Mouse (Mus musculus): ENCODE measurements around the gene Cd274.

Gene Cd274

DNA sequence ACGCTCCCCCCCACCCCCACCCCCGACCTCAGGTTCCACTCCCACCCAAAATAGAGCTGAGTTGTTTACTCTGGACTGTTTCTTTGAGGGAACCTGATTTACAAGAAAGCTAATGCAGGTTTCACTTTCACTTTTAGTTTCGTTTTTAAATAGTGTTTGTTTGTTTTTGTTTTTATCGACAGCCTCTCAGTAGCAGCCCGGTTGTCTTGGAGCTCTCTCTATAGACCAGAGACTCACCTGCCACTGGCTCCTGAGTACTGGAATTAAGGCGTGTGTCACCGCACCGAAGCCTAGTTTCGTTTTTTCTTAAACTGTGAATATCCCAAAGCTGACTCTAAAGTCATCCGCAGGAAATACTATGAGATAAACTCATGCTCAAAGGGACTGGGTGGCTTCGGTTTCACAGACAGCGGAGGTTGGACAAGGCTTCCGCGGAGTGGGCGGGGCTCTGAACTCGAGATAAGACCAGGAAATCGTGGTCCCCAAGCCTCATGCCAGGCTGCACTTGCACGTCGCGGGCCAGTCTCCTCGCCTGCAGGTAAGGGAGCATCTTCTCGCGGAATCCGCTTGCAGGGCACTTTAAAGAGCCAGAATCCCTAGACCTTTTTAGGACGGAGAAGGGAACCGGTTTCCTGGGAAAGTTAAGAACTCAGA is at the start of gene Cd274, which contains the start of gene Plgrkt:
Gene Cd274, plus strand, starts transcription at position 487 of the 654 bp plus-strand sequence.
Gene Plgrkt, minus strand, starts transcription at position 422 of the 654 bp plus-strand sequence.
- DNase-seq (ENCODE audit: extremely low spot score, low read depth, low spot score): no peak

DNA sequence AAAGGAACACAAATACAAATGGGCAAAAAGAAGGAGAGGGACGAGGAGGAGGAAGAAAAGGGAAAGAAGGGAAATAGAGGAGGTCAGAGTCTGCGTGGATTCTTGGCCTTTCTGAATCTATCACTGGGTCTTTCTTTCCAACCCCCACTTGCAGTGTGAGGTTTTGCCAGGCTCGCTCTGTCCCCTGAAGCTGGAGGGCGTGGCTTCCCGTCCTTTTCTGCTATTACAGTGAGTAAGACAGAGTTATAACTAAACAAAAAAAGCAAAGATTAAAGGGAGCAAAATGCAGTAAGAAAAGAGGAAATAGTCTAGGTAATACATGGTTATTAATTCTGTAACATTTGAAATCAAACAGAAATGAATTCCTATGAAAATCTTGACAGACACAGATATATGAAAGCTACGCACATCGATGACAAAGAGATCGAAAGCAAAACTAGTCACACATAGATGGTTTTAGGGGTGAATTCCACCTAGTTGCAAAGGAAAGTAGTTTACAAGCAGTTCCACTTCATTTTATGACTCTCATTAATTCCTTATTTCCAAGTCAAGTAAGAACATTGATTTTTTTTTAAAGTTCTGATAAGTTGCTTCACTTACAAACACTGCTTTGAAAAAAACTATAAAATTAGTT is 43.7 kb upstream of the Cd274 start:
- DNase-seq (ENCODE audit: extremely low spot score, low read depth, low spot score): no peak

- DNase-seq (ENCODE audit: extremely low spot score, low read depth, low spot score): peak; percentile 50
Observed at GRCm38 (mm10) chr19:29325053-29325851, 42.0 kb upstream of the Cd274 start, which contains the start of gene Insl6. Insl6 (minus strand) TSS chr19:29325356.

- DNase-seq (ENCODE audit: extremely low spot score, low read depth, low spot score): no peak
Observed at GRCm38 (mm10) chr19:29325852-29326180, 41.4 kb upstream of the Cd274 start.

DNA sequence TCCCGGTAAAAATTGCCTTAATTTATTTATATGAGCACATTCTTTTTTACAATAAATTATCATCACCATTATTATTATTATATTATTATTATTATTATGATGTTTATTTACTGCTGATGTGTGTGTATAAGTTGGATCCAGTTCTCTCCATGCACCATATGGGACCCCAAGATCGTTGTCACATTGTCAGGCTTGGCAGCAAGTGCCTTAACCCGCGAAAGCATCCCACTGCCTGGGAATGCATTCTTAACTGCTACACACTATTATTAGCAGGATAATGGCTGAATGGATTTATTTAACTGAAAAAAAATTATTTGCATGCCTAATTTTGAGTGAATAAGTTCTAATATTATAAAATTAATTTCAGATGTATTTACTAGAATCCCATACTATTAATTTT is 40.9 kb upstream of the Cd274 start:
- no peak for DNase-seq (ENCODE audit: extremely low spot score, low read depth, low spot score)

DNA sequence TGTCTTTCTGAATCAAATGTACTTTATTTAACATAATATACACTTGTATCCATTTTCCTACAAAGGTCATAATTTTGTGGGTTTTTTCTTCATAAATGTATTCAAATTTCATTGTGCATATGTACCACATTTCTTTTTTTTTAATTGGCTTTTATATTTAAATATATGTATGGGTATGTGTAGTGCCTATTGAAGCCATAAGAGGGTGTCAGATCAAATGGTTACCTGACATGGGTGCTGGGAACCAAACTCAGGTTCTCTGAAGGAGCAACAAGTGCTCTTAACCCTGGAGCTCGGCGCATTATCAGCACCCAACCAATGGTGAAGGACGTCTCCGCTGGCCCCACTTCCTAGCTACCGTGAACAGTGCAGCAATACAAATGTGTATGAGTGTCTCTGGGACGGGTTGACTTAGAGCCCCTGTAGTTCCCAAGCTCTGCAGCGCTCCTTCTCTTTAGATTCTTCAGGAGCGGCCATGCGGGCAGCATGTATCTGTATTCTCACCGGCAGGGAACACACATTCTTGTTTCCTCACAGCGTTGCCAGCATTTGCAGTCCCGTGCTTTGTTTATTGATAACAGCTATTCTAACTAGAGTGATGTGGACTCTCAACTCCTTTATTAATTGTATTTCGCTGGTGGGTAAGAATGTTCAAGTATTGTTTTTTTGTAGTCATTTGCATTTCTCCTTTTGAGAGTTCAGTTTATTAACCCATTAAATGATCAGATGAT is 40.3 kb upstream of the Cd274 start:
- no peak for DNase-seq (ENCODE audit: extremely low spot score, low read depth, low spot score)

DNA sequence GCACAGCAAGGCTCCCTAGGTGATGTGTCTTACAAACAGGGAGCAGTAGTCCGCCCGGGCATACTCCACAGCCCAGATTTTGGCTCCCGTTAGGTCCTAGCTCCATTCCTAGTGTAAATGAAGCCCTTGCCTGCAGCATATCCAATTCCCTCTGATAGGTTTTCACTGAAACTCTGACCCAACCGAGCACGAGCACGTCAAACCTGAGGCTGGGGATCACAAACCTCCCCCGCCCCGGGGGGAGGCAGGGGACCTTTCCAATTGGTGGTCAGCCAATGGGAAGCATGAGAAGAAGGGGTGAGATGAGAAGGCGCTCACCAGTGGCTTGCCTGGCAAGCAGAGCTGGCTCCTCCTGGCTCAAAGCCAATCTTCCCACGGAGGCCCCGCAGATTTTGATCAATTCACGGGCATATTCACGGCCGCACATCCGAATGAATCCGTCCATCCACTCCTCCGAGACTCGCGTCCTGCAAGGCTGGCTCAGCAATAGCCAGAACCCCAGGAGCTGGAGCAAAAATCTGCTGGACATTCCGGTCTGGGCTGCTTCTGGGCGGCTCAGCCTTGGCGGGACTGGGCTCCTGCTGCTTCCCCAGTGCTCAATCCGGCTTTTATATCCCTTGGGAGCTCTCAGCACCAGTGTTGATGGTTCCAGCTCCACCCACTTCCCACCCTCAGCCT is 33.0 kb upstream of the Cd274 start, which contains the start of gene Rln1:
Gene Rln1, minus strand, starts transcription at position 603 of the 678 bp plus-strand sequence.
- DNase-seq (ENCODE audit: extremely low spot score, low read depth, low spot score): no peak

DNA sequence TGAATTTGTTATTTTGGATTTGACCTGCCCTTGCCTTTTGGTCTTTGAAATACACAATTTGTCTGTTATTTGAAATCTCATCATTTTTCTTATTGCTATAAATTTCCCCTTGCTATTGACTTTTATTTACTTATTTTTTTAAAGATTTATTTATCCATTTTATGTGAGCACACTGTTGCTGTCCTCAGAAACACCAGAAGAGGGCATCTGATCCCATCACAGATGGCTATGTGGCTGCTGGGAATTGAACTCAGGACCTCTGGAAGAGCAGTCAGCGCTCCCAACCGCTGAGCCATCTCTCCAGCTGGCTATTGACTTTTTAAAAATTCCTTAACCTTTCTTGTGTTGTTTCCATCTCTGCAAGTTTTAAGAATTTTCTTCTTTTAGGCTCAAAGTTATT is 30.6 kb upstream of the Cd274 start:
- DNase-seq (ENCODE audit: extremely low spot score, low read depth, low spot score): no peak

GRCm38 (mm10) chr19:29341029-29341428 is 26.2 kb upstream of the Cd274 start:
- DNase-seq (ENCODE audit: extremely low spot score, low read depth, low spot score): no peak

GRCm38 (mm10) chr19:29342281-29342680 is 25.0 kb upstream of the Cd274 start:
- DNase-seq (ENCODE audit: extremely low spot score, low read depth, low spot score): no peak

DNA sequence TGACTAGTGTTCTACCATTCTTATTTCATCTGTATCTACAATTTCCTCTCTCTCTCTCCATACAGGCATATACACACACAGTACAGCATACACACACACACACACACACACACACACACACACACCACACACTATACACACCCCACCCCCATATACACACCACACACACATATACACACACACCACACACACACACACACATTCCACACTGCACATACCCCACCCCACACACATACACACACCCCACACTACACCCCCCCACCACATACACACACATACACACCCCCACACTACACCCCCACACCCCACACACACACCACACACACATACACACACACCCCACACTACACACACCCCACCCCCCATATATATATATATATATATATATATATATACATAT is 22.4 kb upstream of the Cd274 start:
- DNase-seq (ENCODE audit: extremely low spot score, low read depth, low spot score): no peak

- no peak for DNase-seq (ENCODE audit: extremely low spot score, low read depth, low spot score)
Observed at GRCm38 (mm10) chr19:29345636-29346035, 21.6 kb upstream of the Cd274 start.

DNA sequence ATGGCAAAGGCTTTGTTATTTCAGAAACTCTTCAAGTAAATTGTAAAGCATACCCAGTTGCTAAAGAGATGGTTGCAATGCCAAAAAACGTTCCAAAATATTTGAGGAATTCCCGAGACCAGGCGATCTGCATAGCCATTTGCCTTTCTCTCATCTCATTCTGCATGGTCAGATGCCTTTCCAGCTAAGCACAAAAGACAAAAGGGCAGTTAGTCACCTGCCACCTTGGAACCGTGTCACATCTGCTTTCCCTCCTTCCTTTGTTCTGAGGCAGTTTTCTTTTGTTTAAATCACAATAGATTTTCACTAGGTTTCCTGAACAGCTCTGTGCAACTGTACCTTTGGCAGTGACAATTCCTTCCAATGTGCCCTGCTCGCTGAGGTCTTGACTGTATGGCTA is 16.3 kb upstream of the Cd274 start:
- no peak for DNase-seq (ENCODE audit: extremely low spot score, low read depth, low spot score)

- DNase-seq (ENCODE audit: extremely low spot score, low read depth, low spot score): no peak
Observed at GRCm38 (mm10) chr19:29354895-29355877, 12.1 kb upstream of the Cd274 start.

DNA sequence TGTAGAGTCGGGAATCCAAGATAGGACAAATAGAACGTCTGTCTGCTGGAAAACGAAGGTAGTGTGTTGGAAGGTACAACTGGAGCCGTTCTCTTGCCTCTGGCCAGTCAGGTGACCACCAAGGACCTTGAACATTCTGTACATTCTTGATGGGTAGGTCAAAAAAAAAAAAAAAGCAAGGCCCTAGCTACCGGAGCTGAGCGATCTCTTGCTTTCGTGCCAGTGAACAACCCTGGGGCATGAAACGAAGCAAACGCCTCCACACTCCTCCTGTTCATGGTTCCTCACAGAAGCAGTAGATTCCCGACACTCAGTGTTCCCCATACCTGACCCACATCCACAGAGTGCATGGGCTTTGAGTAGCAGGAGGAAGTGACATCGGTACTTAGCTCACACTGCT is 11.0 kb upstream of the Cd274 start:
- DNase-seq (ENCODE audit: extremely low spot score, low read depth, low spot score): no peak

GRCm38 (mm10) chr19:29360251-29360650 is 7.0 kb upstream of the Cd274 start:
- no peak for DNase-seq (ENCODE audit: extremely low spot score, low read depth, low spot score)

DNA sequence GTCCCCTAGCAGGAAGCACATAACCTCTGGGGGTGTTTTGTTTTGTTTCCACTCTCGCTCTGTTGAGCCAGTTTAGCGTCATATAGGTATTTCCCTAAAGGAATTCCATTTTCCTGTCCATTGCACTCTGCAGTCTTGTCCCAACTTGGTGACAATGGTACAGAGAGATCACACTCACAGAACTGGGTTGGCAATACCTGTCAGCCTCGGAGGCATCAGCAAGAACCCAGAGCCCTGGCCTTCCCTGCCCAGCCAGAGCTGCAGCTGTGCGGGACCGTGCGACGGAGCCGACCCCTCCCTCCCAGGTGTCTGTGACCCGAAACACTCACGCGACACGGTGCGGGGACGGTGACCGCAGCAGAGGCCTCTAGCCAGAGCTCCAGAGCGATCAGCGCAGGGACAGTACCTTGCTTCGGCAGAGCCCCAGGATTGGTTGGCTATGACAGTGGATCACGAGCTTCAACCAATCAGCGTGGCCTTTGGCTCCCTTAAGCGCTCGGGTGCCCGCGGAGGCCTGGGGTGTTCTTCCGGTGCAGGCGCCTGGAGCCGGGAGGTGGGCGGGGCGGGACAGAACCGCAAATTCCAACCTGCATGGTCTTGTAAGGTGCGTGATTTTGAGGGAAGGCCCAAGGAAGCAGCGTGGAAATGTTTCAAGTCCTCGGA is 5.7 kb upstream of the Cd274 start:
- DNase-seq (ENCODE audit: extremely low spot score, low read depth, low spot score): no peak

DNA sequence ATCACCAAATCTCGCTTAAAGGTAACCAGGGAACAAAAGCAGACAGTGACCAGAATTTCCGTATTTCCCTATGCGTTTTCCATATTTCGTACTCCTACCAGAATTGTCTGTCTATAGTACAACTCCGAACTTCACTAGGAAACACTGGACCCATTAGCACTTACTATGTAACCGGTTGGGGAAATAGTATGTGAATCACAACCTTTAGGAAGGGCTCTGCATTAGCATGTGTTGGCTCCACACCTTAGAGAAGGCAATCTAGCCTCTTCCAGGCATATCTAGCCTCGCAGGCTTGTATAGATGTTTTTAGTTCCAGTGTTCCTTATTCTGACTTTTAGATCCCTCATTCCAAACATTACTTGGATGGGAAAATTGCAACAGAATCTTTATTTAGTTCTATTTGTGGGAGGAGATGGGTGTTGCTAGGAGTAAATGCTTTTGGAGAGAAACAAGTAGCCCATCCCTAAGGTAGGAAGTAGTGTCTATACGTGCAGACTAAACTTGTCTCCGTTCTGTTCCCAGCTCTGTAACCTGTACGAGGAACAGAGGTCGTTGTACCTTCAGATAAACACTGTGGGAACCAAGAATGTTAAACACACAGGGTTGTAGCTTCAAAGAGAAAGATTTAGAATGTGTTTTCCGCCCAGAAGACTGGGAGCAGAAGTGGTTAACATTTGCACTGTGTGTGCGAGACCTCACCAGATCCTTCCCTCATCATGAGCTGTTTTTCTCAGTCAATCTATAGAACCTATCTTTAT is 4.9 kb upstream of the Cd274 start:
- no peak for DNase-seq (ENCODE audit: extremely low spot score, low read depth, low spot score)
